In genomic region chr5:64811500-64812123, GRCm38 (mm10) we compare ENCODE assay signal across 8 mouse cellular contexts. TPM values are rescaled to one million over a fixed set of nuclear protein-coding genes. Genes with fewer than 3 reads are reported as not detected.
DNase-seq lines count a peak whose midpoint lies in the region; ATAC-seq and TF ChIP-seq lines count a peak whose summit lies in the region.

No protein-coding gene starts in this region.

- H3K9me3 ChIP-seq in embryonic facial prominence, embryonic 12.5 days = no peaks in the 10 kb centered on the region
- H3K9me3 ChIP-seq in heart, embryonic 14.5 days (ENCODE audit: control insufficient read depth, low read length) = no peaks in the 10 kb centered on the region
- H3K9me3 ChIP-seq in kidney, postnatal 0 days (replicated peaks; ENCODE audit: low read length) = no peaks in the 10 kb centered on the region
- no peaks in the 10 kb centered on the region for H3K9me3 ChIP-seq in stomach, embryonic 14.5 days (ENCODE audit: control insufficient read depth, low read depth, low read length)

- peak overlapping the region; percentile 95 for H3K27ac ChIP-seq in embryonic facial prominence, embryonic 12.5 days
- H3K27ac ChIP-seq in heart, embryonic 14.5 days (replicated peaks in 1 of 2; ENCODE audit: control insufficient read depth in 1 of 2, insufficient read depth in 1 of 2, low read depth in 2 of 2, low read length in 2 of 2) = peak overlapping the region; percentile 89 to 94
- H3K27ac ChIP-seq in kidney, postnatal 0 days = peak overlapping the region; percentile 88
- H3K27ac ChIP-seq in stomach, embryonic 14.5 days (ENCODE audit: low read length) = peak overlapping the region; percentile 94

- 2% methylated on average over 13 of the region's 14 CpGs for WGBS in embryonic facial prominence, embryonic 12.5 days
- 12% methylated on average over 13 of the region's 14 CpGs for WGBS in heart, embryonic 14.5 days
- WGBS in kidney, postnatal 0 days = 5% methylated on average over 13 of the region's 14 CpGs
- 8% methylated on average over 13 of the region's 14 CpGs for WGBS in stomach, embryonic 14.5 days

- peak; percentile 62 for ATAC-seq in embryonic facial prominence, embryonic 12.5 days (ENCODE audit: insufficient number of reproducible peaks, insufficient read depth, low FRiP score, low TSS enrichment)
- ATAC-seq in heart, embryonic 14.5 days (ENCODE audit: insufficient number of reproducible peaks, insufficient read depth, low FRiP score, low read depth) = peak; percentile 68
- peak; percentile 52 for ATAC-seq in kidney, postnatal 0 days (replicated peaks; ENCODE audit: low FRiP score, low read depth)
- peak; percentile 86 for ATAC-seq in stomach, embryonic 14.5 days (ENCODE audit: insufficient number of reproducible peaks, insufficient read depth, low FRiP score, low read depth)

- DNase-seq in 3T3-L1 (ENCODE audit: low read depth, low spot score) = peak; percentile 80
- peak; percentile 62 for DNase-seq in Muller cell, postnatal 12 days (ENCODE audit: inconsistent ontology term)
- DNase-seq in kidney, postnatal 0 days (ENCODE audit: low spot score) = peak; percentile 42
- peak; percentile 80 for DNase-seq in lung, postnatal 36 days
- no peak for DNase-seq in left cerebral cortex, adult 11 months (ENCODE audit: low spot score)

- 0 out of 2 replicates have a peak, but pooled peaks cover 3% of the 10 kb centered on the region for H3K36me3 ChIP-seq in embryonic facial prominence, embryonic 12.5 days
- H3K36me3 ChIP-seq in heart, embryonic 14.5 days (ENCODE audit: control insufficient read depth, insufficient read depth, low read length) = peaks cover 23% of the 10 kb centered on the region
- 0 out of 2 replicates have a peak, but pooled peaks cover 4% of the 10 kb centered on the region for H3K36me3 ChIP-seq in kidney, postnatal 0 days (ENCODE audit: insufficient read depth, low read length)
- H3K36me3 ChIP-seq in stomach, embryonic 14.5 days (ENCODE audit: control insufficient read depth, insufficient read depth, low read length) = peaks cover 4% of the 10 kb centered on the region; the same call in 1 of the 2 replicates

- peak overlapping the region; percentile 40 for H3K9ac ChIP-seq in embryonic facial prominence, embryonic 12.5 days
- peak overlapping the region; percentile 69 for H3K9ac ChIP-seq in heart, embryonic 14.5 days (ENCODE audit: low read length)
- H3K9ac ChIP-seq in kidney, postnatal 0 days (ENCODE audit: low read depth, low read length) = peak overlapping the region; percentile 31
- H3K9ac ChIP-seq in stomach, embryonic 14.5 days (replicated peaks; ENCODE audit: low read depth, low read length) = peak overlapping the region; percentile 28; the same call in 1 of the 2 replicates

- H3K4me2 ChIP-seq in embryonic facial prominence, embryonic 12.5 days (replicated peaks) = peak overlapping the region; percentile 44
- H3K4me2 ChIP-seq in heart, embryonic 14.5 days (ENCODE audit: low read length) = peak overlapping the region; percentile 60
- peak overlapping the region; percentile 47 for H3K4me2 ChIP-seq in kidney, postnatal 0 days (ENCODE audit: low read length)
- H3K4me2 ChIP-seq in stomach, embryonic 14.5 days (replicated peaks; ENCODE audit: low read depth, low read length) = peak overlapping the region; percentile 84

- H3K4me3 ChIP-seq in embryonic facial prominence, embryonic 12.5 days = peak overlapping the region; percentile 7; the same call in 1 of the 2 replicates
- peak overlapping the region; percentile 9 to 24; a peak in 3 of 4 replicates for H3K4me3 ChIP-seq in heart, embryonic 14.5 days (ENCODE audit: control insufficient read depth in 1 of 2, insufficient read depth in 1 of 2, low read depth in 1 of 2, low read length in 2 of 2)
- no peak overlapping the region for H3K4me3 ChIP-seq in kidney, postnatal 0 days (replicated peaks; ENCODE audit: low read depth, low read length)
- H3K4me3 ChIP-seq in stomach, embryonic 14.5 days (ENCODE audit: low read depth, low read length) = peak overlapping the region; percentile 13

- no peaks in the 10 kb centered on the region for H3K27me3 ChIP-seq in embryonic facial prominence, embryonic 12.5 days
- no peaks in the 10 kb centered on the region for H3K27me3 ChIP-seq in heart, embryonic 14.5 days (ENCODE audit: control insufficient read depth, insufficient read depth, low read length)
- no peaks in the 10 kb centered on the region for H3K27me3 ChIP-seq in kidney, postnatal 0 days (ENCODE audit: insufficient read depth, low read length)
- no peaks in the 10 kb centered on the region for H3K27me3 ChIP-seq in stomach, embryonic 14.5 days (ENCODE audit: control insufficient read depth, insufficient read depth, low read length)

- TF ChIP-seq CTCF in kidney, postnatal 0 days (IDR thresholded peaks at IDR 0.05; ENCODE audit: low read depth) = no peak

- peaks cover 73% of the 10 kb centered on the region for H3K4me1 ChIP-seq in embryonic facial prominence, embryonic 12.5 days
- H3K4me1 ChIP-seq in heart, embryonic 14.5 days (ENCODE audit: control insufficient read depth in 2 of 2, insufficient read depth in 2 of 2, low read length in 2 of 2) = peaks cover 42 to 85% of the 10 kb centered on the region in 2 experiments
- peaks cover 62% of the 10 kb centered on the region for H3K4me1 ChIP-seq in kidney, postnatal 0 days (replicated peaks; ENCODE audit: insufficient read depth, low read length)
- H3K4me1 ChIP-seq in stomach, embryonic 14.5 days (ENCODE audit: control insufficient read depth, insufficient read depth, low read length) = peaks cover 63% of the 10 kb centered on the region

RNA-seq across cellular contexts. Expression of gene Klf3, which starts 8.4 kb away (rescaled TPM):
- polyA plus RNA-seq in embryonic facial prominence, embryonic 12.5 days (2016; fragmentation: Nextera tagmentation; extraction: Ambion mirVana) = 45.2 and 50.8 TPM in 2 replicates
- polyA plus RNA-seq in heart, embryonic 14.5 days (2014; fragmentation: Nextera tagmentation; extraction: Ambion mirVana) = 51.9 and 52.1 TPM in 2 replicates
- 60.6 and 65.6 TPM in 2 replicates for polyA plus RNA-seq in kidney, postnatal 0 days (2015; fragmentation: Nextera tagmentation; extraction: Ambion mirVana)
- polyA plus RNA-seq in stomach, embryonic 14.5 days (2014; fragmentation: Nextera tagmentation; extraction: Ambion mirVana) = 106 and 115 TPM in 2 replicates
